Comparison of ENCODE assay signal across 8 mouse cellular contexts in the genomic region with DNA sequence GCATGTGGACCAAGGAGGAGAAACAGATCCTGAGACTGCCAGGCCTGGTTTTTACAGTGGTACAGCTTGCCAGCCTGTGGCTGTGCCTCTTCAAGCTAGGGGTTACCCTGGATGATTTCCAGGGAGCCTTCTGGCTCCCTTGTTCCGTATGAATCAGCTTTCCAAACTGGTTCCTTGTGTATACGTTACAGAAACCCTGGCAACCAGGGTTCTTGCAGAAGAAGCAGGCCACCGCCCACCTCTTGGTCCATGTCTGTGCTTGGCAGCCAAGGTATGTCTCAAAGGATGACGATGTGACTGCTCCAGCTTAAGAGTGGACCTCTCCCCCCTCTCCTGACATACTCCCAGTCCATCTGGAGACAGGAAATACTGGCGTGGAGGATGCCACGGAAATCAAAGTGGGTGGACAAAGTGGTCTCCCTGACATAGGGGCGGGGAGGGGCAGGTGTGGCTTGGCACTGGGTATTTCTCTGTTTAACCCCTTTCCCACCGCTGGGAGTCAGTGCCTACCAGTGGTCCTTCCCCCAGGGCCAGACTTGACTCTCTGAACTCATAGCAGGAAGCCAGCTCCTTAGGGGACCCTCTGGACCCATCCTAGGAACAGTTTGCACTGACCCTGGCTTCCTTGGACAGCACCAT. TPM values are rescaled to one million over a fixed set of nuclear protein-coding genes. Genes with fewer than 3 reads are reported as not detected.
DNase-seq lines count a peak whose midpoint lies in the region; TF ChIP-seq lines count a peak whose summit lies in the region.

No protein-coding gene starts in this region.

- H3K36me3 ChIP-seq in ES-Bruce4 (ENCODE audit: control insufficient read depth, insufficient read depth, low read length, poor library complexity, severe bottlenecking), result no peaks in the 10 kb centered on the region
- no peaks in the 10 kb centered on the region for H3K36me3 ChIP-seq in forebrain, embryonic 10.5 days (replicated peaks)

- intact Hi-C loops in heart, postnatal 25 days (cut with DNase I), result no loop called here

- TF ChIP-seq CTCF in ES-Bruce4 (IDR thresholded peaks at IDR 0.05; ENCODE audit: low read depth, low read length), result no peak

- H3K27ac ChIP-seq in ES-Bruce4 (ENCODE audit: insufficient read depth, low read length), result no peak overlapping the region
- peak overlapping the region; percentile 77; the same call in 1 of the 2 replicates for H3K27ac ChIP-seq in forebrain, embryonic 10.5 days

- TF ChIP-seq POLR2A in ES-Bruce4 (IDR thresholded peaks at IDR 0.05; ENCODE audit: insufficient read depth, low read length), result no peak

- peak; percentile 41 to 47 for DNase-seq in adrenal gland, postnatal 36 days
- peak; percentile 21 for DNase-seq in forebrain, embryonic 10.5 days (ENCODE audit: extremely low spot score, low spot score)
- peak; percentile 69 for DNase-seq in heart, postnatal 25 days (ENCODE audit: low spot score)
- peak; percentile 54 to 55 for DNase-seq in layer of hippocampus, postnatal 10 days (ENCODE audit: low spot score in 2 of 2)
- peak; percentile 89 for DNase-seq in lung, postnatal 10 days
- peak; percentile 76 to 79 for DNase-seq in right cerebral cortex, postnatal 36 days (ENCODE audit: low spot score in 2 of 2)
- no peak for DNase-seq in ovary, adult 18-20 months (ENCODE audit: low spot score)

- no peaks in the 10 kb centered on the region for H3K27me3 ChIP-seq in ES-Bruce4 (ENCODE audit: control insufficient read depth, insufficient read depth, low read length, poor library complexity, severe bottlenecking)
- H3K27me3 ChIP-seq in forebrain, embryonic 10.5 days (ENCODE audit: poor library complexity, severe bottlenecking), result peaks cover 29% of the 10 kb centered on the region

- 34% methylated on average over 8 of the region's 8 CpGs for WGBS in forebrain, embryonic 10.5 days

- H3K9ac ChIP-seq in ES-Bruce4 (ENCODE audit: low read depth, poor library complexity, severe bottlenecking), result no peak overlapping the region

- H3K4me3 ChIP-seq in ES-Bruce4 (ENCODE audit: low read depth, low read length), result peak overlapping the region; percentile 62
- H3K4me3 ChIP-seq in forebrain, embryonic 10.5 days, result peak overlapping the region; percentile 63

- H3K9me3 ChIP-seq in ES-Bruce4 (replicated peaks; ENCODE audit: control insufficient read depth, insufficient read depth, low read length, poor library complexity, severe bottlenecking), result no peaks in the 10 kb centered on the region
- H3K9me3 ChIP-seq in forebrain, embryonic 10.5 days, result no peaks in the 10 kb centered on the region

- H3K4me1 ChIP-seq in ES-Bruce4 (ENCODE audit: control insufficient read depth, insufficient read depth, low read length), result no peaks in the 10 kb centered on the region
- peaks cover 61% of the 10 kb centered on the region for H3K4me1 ChIP-seq in forebrain, embryonic 10.5 days

- no peak for TF ChIP-seq EP300 in ES-Bruce4 (IDR thresholded peaks at IDR 0.05; ENCODE audit: insufficient read depth, low read depth, low read length)

RNA-seq across cellular contexts. Expression of a gene that starts 0.8 kb away (rescaled TPM):
- 0.21 and 0.30 TPM in 2 replicates for polyA plus RNA-seq in ES-Bruce4 (2011; ENCODE audit: insufficient read depth, insufficient read length, low read depth, missing spikeins)
- total RNA-seq in adrenal gland, postnatal 36 days (2021), result 10 to 100 TPM; 37.1 to 84.7 TPM
- polyA plus RNA-seq in forebrain, embryonic 10.5 days (2016; fragmentation: Nextera tagmentation; extraction: Ambion mirVana), result 1.3 and 1.6 TPM in 2 replicates
- 10 to 100 TPM in 1 of 2 experiments, 1 to 10 TPM in 1; 2.1 to 11.7 TPM for total RNA-seq in heart, postnatal 25 days (2021)
- 10 to 100 TPM; 16.1 to 18.6 TPM for total RNA-seq in layer of hippocampus, postnatal 10 days (2021)

RNA-seq across cellular contexts. Expression of a gene that starts 36.1 kb away (rescaled TPM):
- polyA plus RNA-seq in ES-Bruce4 (2011; ENCODE audit: insufficient read depth, insufficient read length, low read depth, missing spikeins), result 12.1 and 15.7 TPM in 2 replicates
- total RNA-seq in adrenal gland, postnatal 36 days (2021), result 10 to 100 TPM; 11.2 to 16.9 TPM
- 13.1 and 13.9 TPM in 2 replicates for polyA plus RNA-seq in forebrain, embryonic 10.5 days (2016; fragmentation: Nextera tagmentation; extraction: Ambion mirVana)
- total RNA-seq in heart, postnatal 25 days (2021), result 1 to 10 TPM; 5.7 to 5.9 TPM
- 10 to 100 TPM; 12.9 to 14.9 TPM for total RNA-seq in layer of hippocampus, postnatal 10 days (2021)

RNA-seq across cellular contexts. Expression of a gene that starts 44.5 kb away (rescaled TPM):
- 13.0 and 15.6 TPM in 2 replicates for polyA plus RNA-seq in ES-Bruce4 (2011; ENCODE audit: insufficient read depth, insufficient read length, low read depth, missing spikeins)
- total RNA-seq in adrenal gland, postnatal 36 days (2021), result 100 to 1,000 TPM; 274 to 679 TPM
- polyA plus RNA-seq in forebrain, embryonic 10.5 days (2016; fragmentation: Nextera tagmentation; extraction: Ambion mirVana), result 156 and 177 TPM in 2 replicates
- 10 to 100 TPM; 16.6 to 18.3 TPM for total RNA-seq in heart, postnatal 25 days (2021)
- 10 to 100 TPM; 31.4 to 36.0 TPM for total RNA-seq in layer of hippocampus, postnatal 10 days (2021)

RNA-seq across cellular contexts. Expression of a gene that starts 59.7 kb away (rescaled TPM):
- polyA plus RNA-seq in ES-Bruce4 (2011; ENCODE audit: insufficient read depth, insufficient read length, low read depth, missing spikeins), result 66.3 and 72.1 TPM in 2 replicates
- total RNA-seq in adrenal gland, postnatal 36 days (2021), result 100 to 1,000 TPM in 1 of 2 experiments, 10 to 100 TPM in 1; 97.0 to 132 TPM
- 168 and 176 TPM in 2 replicates for polyA plus RNA-seq in forebrain, embryonic 10.5 days (2016; fragmentation: Nextera tagmentation; extraction: Ambion mirVana)
- total RNA-seq in heart, postnatal 25 days (2021), result 10 to 100 TPM; 41.3 to 48.1 TPM
- 10 to 100 TPM; 60.1 to 78.9 TPM for total RNA-seq in layer of hippocampus, postnatal 10 days (2021)

Comparison
In these comparisons a context has a peak if more than half of its experiments do, and no peak if none do; other contexts are left out.
1. RNA of a gene that starts 44.5 kb away (total RNA-seq): 274 to 679 TPM in adrenal gland, postnatal 36 days; 31.4 to 36.0 TPM in layer of hippocampus, postnatal 10 days and 16.6 to 18.3 TPM in heart, postnatal 25 days; every median in the first group is over 4 times any median in the second.